Mouse (Mus musculus) liver, postnatal 0 days (tissue): ENCODE results near the gene Ihh. TPM values are rescaled to one million over a fixed set of nuclear protein-coding genes. Genes with fewer than 3 reads are reported as not detected.

Experiments used
- ATAC-seq: fragments of 200-750 bp; cut with Nextera tagmentation; 2 replicates; pipeline ENCODE4 v1.8.0; 2017; ENCODE audit warnings: mild to moderate bottlenecking, moderate library complexity
- DNase-seq: peaks from one replicate; pipeline ENCODE4 v3.0.0-alpha.2; 2016
- H3K27ac ChIP-seq: fragments of 300-500 bp; sonication (generic); 2 replicates; pipeline ENCODE4 v1.5.1; 2014; ENCODE audit warnings: antibody characterized with exemption, moderate library complexity, mild to moderate bottlenecking, low read depth
- H3K27me3 ChIP-seq: fragments of 300-500 bp; sonication (generic); 2 replicates; pipeline ENCODE4 v1.6.1; 2014; ENCODE audit warnings: low read length, control low read depth, mixed read lengths; ENCODE audit not compliant: insufficient read depth
- H3K36me3 ChIP-seq: fragments of 300-500 bp; sonication (generic); replicated peaks from 2 replicates; pipeline ENCODE4 v1.6.1; 2014; ENCODE audit warnings: mild to moderate bottlenecking, control low read depth, low read length, moderate library complexity, mixed read lengths; ENCODE audit not compliant: insufficient read depth
- H3K4me1 ChIP-seq: fragments of 300-500 bp; sonication (generic); 2 replicates; pipeline ENCODE4 v1.6.1; 2014; ENCODE audit warnings: antibody characterized with exemption, mild to moderate bottlenecking, control low read depth; ENCODE audit not compliant: insufficient read depth
- H3K4me2 ChIP-seq: fragments of 300-500 bp; sonication (generic); 2 replicates; pipeline ENCODE4 v1.6.1; 2014; ENCODE audit warnings: low read depth, mild to moderate bottlenecking, low read length, moderate library complexity, mixed read lengths
- H3K4me3 ChIP-seq: fragments of 300-500 bp; sonication (generic); 2 replicates; pipeline ENCODE4 v1.5.1; 2014; ENCODE audit warnings: low read depth, low read length
- H3K9ac ChIP-seq: fragments of 300-500 bp; sonication (generic); replicated peaks from 2 replicates; pipeline ENCODE4 v1.6.1; 2014; ENCODE audit warnings: mild to moderate bottlenecking, moderate library complexity
- H3K9me3 ChIP-seq: fragments of 300-500 bp; sonication (generic); 2 replicates; pipeline ENCODE4 v1.6.1; 2016; ENCODE audit warnings: mild to moderate bottlenecking, control low read depth, low read length, mixed read lengths
- CTCF ChIP-seq: sonication (generic); IDR thresholded peaks from 2 replicates; pipeline ENCODE4 v1.5.1; 2016; ENCODE audit warnings: antibody characterized with exemption, low read depth
- EP300 ChIP-seq: IDR thresholded peaks from 2 replicates; pipeline ENCODE4 v1.6.1; 2016; ENCODE audit warnings: antibody characterized with exemption, low read depth, mild to moderate bottlenecking
- whole genome bisulfite sequencing: fragments of 180-500 bp; shearing (Covaris S2); extraction: QIAGEN DNeasy Blood & Tissue Kit; methylation state at CpG from one replicate; pipeline ENCODE4 v1.1.7; 2014; ENCODE audit not compliant: insufficient replicate concordance; 5-methylcytosine and 5-hydroxymethylcytosine counted together
- polyA plus RNA-seq: library from polyadenylated mRNA; unstranded; fragments of >200 nt; fragmentation: Nextera tagmentation; extraction: Ambion mirVana; gene quantifications from 2 replicates; pipeline ENCODE4 v1.2.1, GENCODE M21; 2015

Gene Ihh
- polyA plus RNA-seq, 1 experiment from 2014 or later: 1.1 TPM

GRCm38 (mm10) chr1:74961722-74962121 is 10.2 kb upstream of the Ihh start:
- Histone ChIP-seq H3K27me3 (no peaks in the 10 kb centered on the region), H3K9me3 (no peaks in the 10 kb centered on the region), H3K4me3 (no peak overlapping the region), H3K4me1 (peaks cover 5% of the 10 kb centered on the region; the same call in 1 of the 2 replicates), H3K9ac (no peak overlapping the region), H3K27ac (no peak overlapping the region), H3K36me3 (no peaks in the 10 kb centered on the region), H3K4me2 (no peak overlapping the region)
- 58% methylated on average over 7 of the region's 7 CpGs for WGBS
- ATAC-seq (no peak), DNase-seq (no peak)
- TF ChIP-seq EP300: no peak
- TF ChIP-seq CTCF: no peak

- no peak for ATAC-seq
- Histone ChIP-seq H3K4me1 (peaks cover 5% of the 10 kb centered on the region; the same call in 1 of the 2 replicates), H3K27me3 (no peaks in the 10 kb centered on the region), H3K4me3 (no peak overlapping the region), H3K36me3 (no peaks in the 10 kb centered on the region), H3K9me3 (no peaks in the 10 kb centered on the region), H3K4me2 (no peak overlapping the region), H3K9ac (no peak overlapping the region), H3K27ac (no peak overlapping the region)
- TF ChIP-seq CTCF (no peak), EP300 (no peak)
- 68% methylated on average over 7 of the region's 7 CpGs for whole genome bisulfite sequencing
- DNase-seq: no peak
These were observed 8.6 kb upstream of the Ihh start for GRCm38 (mm10) chr1:74960059-74960458.

GRCm38 (mm10) chr1:74950576-74951490 is 639 bp downstream of the Ihh start:
- Histone ChIP-seq H3K36me3 (peaks cover 2% of the 10 kb centered on the region; the same call in 1 of the 2 replicates), H3K9ac (peak overlapping the region; percentile 50; the same call in 1 of the 2 replicates), H3K9me3 (no peaks in the 10 kb centered on the region), H3K27me3 (peaks cover 66% of the 10 kb centered on the region), H3K27ac (no peak overlapping the region), H3K4me2 (peak overlapping the region; percentile 76), H3K4me3 (peak overlapping the region; percentile 41), H3K4me1 (peaks cover 6% of the 10 kb centered on the region; the same call in 1 of the 2 replicates)
- TF ChIP-seq CTCF: no peak
- no peak for TF ChIP-seq EP300
- 4% methylated on average over 72 of the region's 84 CpGs for WGBS
- DNase-seq (peak; percentile 29), ATAC-seq (peak; percentile 13)

GRCm38 (mm10) chr1:74950066-74950465 is 1.4 kb downstream of the Ihh start:
- H3K4me2 ChIP-seq: peak overlapping the region; percentile 76
- no peak for TF ChIP-seq EP300
- no peak for TF ChIP-seq CTCF
- no peaks in the 10 kb centered on the region for H3K9me3 ChIP-seq
- peaks cover 6% of the 10 kb centered on the region; the same call in 1 of the 2 replicates for H3K4me1 ChIP-seq
- 1% methylated on average over 16 of the region's 16 CpGs for WGBS
- ATAC-seq: 0 out of 2 replicates have a peak, but pooled peaks have one; percentile 12
- 0 out of 2 replicates have a peak overlapping the region, but pooled peaks have one; percentile 21 for H3K9ac ChIP-seq
- peak overlapping the region; percentile 41 for H3K4me3 ChIP-seq
- H3K27ac ChIP-seq: 0 out of 2 replicates have a peak overlapping the region, but pooled peaks have one; percentile 34
- H3K36me3 ChIP-seq: peaks cover 3% of the 10 kb centered on the region; the same call in 1 of the 2 replicates
- DNase-seq: no peak
- peaks cover 66% of the 10 kb centered on the region for H3K27me3 ChIP-seq

- Histone ChIP-seq H3K27ac (0 out of 2 replicates have a peak overlapping the region, but pooled peaks have one; percentile 34), H3K4me3 (peak overlapping the region; percentile 41), H3K4me1 (peaks cover 6% of the 10 kb centered on the region; the same call in 1 of the 2 replicates), H3K4me2 (peak overlapping the region; percentile 76), H3K27me3 (peaks cover 66% of the 10 kb centered on the region), H3K9ac (peak overlapping the region; percentile 30; the same call in 1 of the 2 replicates), H3K9me3 (no peaks in the 10 kb centered on the region), H3K36me3 (peaks cover 3% of the 10 kb centered on the region; the same call in 1 of the 2 replicates)
- TF ChIP-seq CTCF (no peak), EP300 (no peak)
- DNase-seq: peak; percentile 76
- ATAC-seq: peak; percentile 87
- 3% methylated on average over 24 of the region's 24 CpGs for WGBS
These were observed 1.8 kb downstream of the Ihh start for GRCm38 (mm10) chr1:74949666-74950050.
